Mouse (Mus musculus) liver, embryonic 15.5 days (tissue): ENCODE measurements around the gene Atp6ap1l. TPM values are rescaled to one million over a fixed set of nuclear protein-coding genes. Genes with fewer than 3 reads are reported as not detected.
A peak's percentile ranks its signal among the peaks of the same experiment; 100 is the strongest.
"Not testable (repeated sequence)": the region's sequence is repeated elsewhere in the genome, so short reads cannot be mapped to it uniquely, and the experiment has no call there.

ENCODE experiments used
- ATAC-seq: fragments of 200-750 bp; cut with Nextera tagmentation; 2 replicates; pipeline ENCODE4 v1.8.0; 2017; ENCODE audit warnings: moderate number of reproducible peaks, mild to moderate bottlenecking, moderate library complexity; ENCODE audit not compliant: insufficient read depth
- H3K27ac ChIP-seq: fragments of 300-500 bp; sonication (generic); replicated peaks from 2 replicates; pipeline ENCODE4 v1.5.1; 2015; ENCODE audit warnings: mild to moderate bottlenecking, inconsistent platforms
- H3K27me3 ChIP-seq: fragments of 300-500 bp; sonication (generic); 2 replicates; pipeline ENCODE4 v1.6.1; 2015; ENCODE audit warnings: mild to moderate bottlenecking, inconsistent platforms
- H3K36me3 ChIP-seq: fragments of 300-500 bp; sonication (generic); replicated peaks from 2 replicates; pipeline ENCODE4 v1.6.1; 2015; ENCODE audit warnings: moderate library complexity, mild to moderate bottlenecking, inconsistent platforms
- H3K4me1 ChIP-seq: fragments of 300-500 bp; sonication (generic); replicated peaks from 2 replicates; pipeline ENCODE4 v1.6.1; 2015; ENCODE audit warnings: inconsistent platforms
- H3K4me2 ChIP-seq: fragments of 300-500 bp; sonication (generic); 2 replicates; pipeline ENCODE4 v1.6.1; 2015; ENCODE audit warnings: moderate library complexity, mild to moderate bottlenecking, inconsistent platforms
- H3K4me3 ChIP-seq: fragments of 300-500 bp; sonication (generic); replicated peaks from 2 replicates; pipeline ENCODE4 v1.5.1; 2015; ENCODE audit warnings: mild to moderate bottlenecking, inconsistent platforms
- H3K9ac ChIP-seq: fragments of 300-500 bp; sonication (generic); 2 replicates; pipeline ENCODE4 v1.6.1; 2015; ENCODE audit warnings: moderate library complexity, mild to moderate bottlenecking, inconsistent platforms
- H3K9me3 ChIP-seq: fragments of 300-500 bp; sonication (generic); replicated peaks from 2 replicates; pipeline ENCODE4 v1.6.1; 2016; ENCODE audit warnings: inconsistent platforms
- WGBS: fragments of 180-500 bp; shearing (Covaris S2); methylation state at CpG from one replicate; pipeline ENCODE4 v1.1.7; 2015; ENCODE audit warnings: mixed read lengths; ENCODE audit not compliant: insufficient replicate concordance; 5-methylcytosine and 5-hydroxymethylcytosine counted together
- polyA plus RNA-seq: library from polyadenylated mRNA; unstranded; fragments of >200 nt; fragmentation: Nextera tagmentation; extraction: Ambion mirVana; gene quantifications from 2 replicates; pipeline ENCODE4 v1.2.1, GENCODE M21; 2015

The Atp6ap1l gene
- polyA plus RNA-seq, 1 experiment from 2014 or later: 0.08 TPM

- peak overlapping the region; percentile 86 for H3K4me3 ChIP-seq
- H3K27me3 ChIP-seq, H3K9me3 ChIP-seq, ATAC-seq: not testable (repeated sequence)
- peaks cover 35% of the 10 kb centered on the region for H3K4me1 ChIP-seq
- H3K27ac ChIP-seq: peak overlapping the region; percentile 80
- H3K4me2 ChIP-seq: peak overlapping the region; percentile 69
- WGBS: under 1% methylated on average over 13 of the region's 13 CpGs
- H3K36me3 ChIP-seq: peaks cover 25% of the 10 kb centered on the region
- H3K9ac ChIP-seq: peak overlapping the region; percentile 92
Observed at GRCm38 (mm10) chr13:90923617-90924016, 18.5 kb upstream of the Atp6ap1l start.

- Histone ChIP-seq H3K27me3 (no peaks in the 10 kb centered on the region), H3K9me3 (no peaks in the 10 kb centered on the region), H3K4me1 (peaks cover 35% of the 10 kb centered on the region), H3K27ac (peak within 1 kb of the TSS; percentile 80), H3K9ac (peak within 1 kb of the TSS; percentile 92), H3K36me3 (peaks cover 25% of the 10 kb centered on the region), H3K4me3 (peak within 1 kb of the TSS; percentile 86), H3K4me2 (peak within 1 kb of the TSS; percentile 69)
- peak; percentile 98 for ATAC-seq
- WGBS: under 1% methylated on average over 57 of the region's 57 CpGs
Observed at GRCm38 (mm10) chr13:90922751-90923612, 17.8 kb upstream of the Atp6ap1l start, which contains the start of gene Rps23. Gene Rps23 (plus strand): TSS chr13:90922958.

- WGBS: 81% methylated on average over 4 of the region's 4 CpGs
- H3K27ac ChIP-seq: no peak overlapping the region
- no peak for ATAC-seq
- H3K27me3 ChIP-seq: no peaks in the 10 kb centered on the region
- H3K4me3 ChIP-seq: no peak overlapping the region
- no peaks in the 10 kb centered on the region for H3K4me1 ChIP-seq
- H3K9me3 ChIP-seq: no peaks in the 10 kb centered on the region
- H3K9ac ChIP-seq: no peak overlapping the region
- no peaks in the 10 kb centered on the region for H3K36me3 ChIP-seq
- H3K4me2 ChIP-seq: no peak overlapping the region
Observed at GRCm38 (mm10) chr13:90914721-90915120, 9.6 kb upstream of the Atp6ap1l start.

GRCm38 (mm10) chr13:90913675-90914192 lies 8.6 kb upstream of the Atp6ap1l start:
- no peaks in the 10 kb centered on the region for H3K4me1 ChIP-seq
- no peak overlapping the region for H3K4me3 ChIP-seq
- no peaks in the 10 kb centered on the region for H3K27me3 ChIP-seq
- no peak overlapping the region for H3K4me2 ChIP-seq
- no peak overlapping the region for H3K9ac ChIP-seq
- no peaks in the 10 kb centered on the region for H3K36me3 ChIP-seq
- H3K9me3 ChIP-seq: no peaks in the 10 kb centered on the region
- WGBS: 52% methylated on average over 7 of the region's 7 CpGs
- ATAC-seq: no peak
- H3K27ac ChIP-seq: no peak overlapping the region

- Histone ChIP-seq H3K9me3 (no peaks in the 10 kb centered on the region), H3K9ac (no peak overlapping the region), H3K27ac (no peak overlapping the region), H3K27me3 (no peaks in the 10 kb centered on the region), H3K4me2 (no peak overlapping the region), H3K4me1 (no peaks in the 10 kb centered on the region), H3K4me3 (no peak overlapping the region), H3K36me3 (no peaks in the 10 kb centered on the region)
- ATAC-seq: no peak
- WGBS: 76% methylated on average over 17 of the region's 17 CpGs
Observed at GRCm38 (mm10) chr13:90912760-90913674, 7.9 kb upstream of the Atp6ap1l start.

- Histone ChIP-seq H3K9me3 (no peaks in the 10 kb centered on the region), H3K9ac (no peak overlapping the region), H3K4me1 (no peaks in the 10 kb centered on the region), H3K4me3 (no peak overlapping the region), H3K36me3 (no peaks in the 10 kb centered on the region), H3K27ac (no peak overlapping the region), H3K4me2 (no peak overlapping the region), H3K27me3 (no peaks in the 10 kb centered on the region)
- no peak for ATAC-seq
- 77% methylated on average over 12 of the region's 12 CpGs for WGBS
Observed at GRCm38 (mm10) chr13:90907376-90907775, 2.2 kb upstream of the Atp6ap1l start.

GRCm38 (mm10) chr13:90896821-90897220 lies 8.3 kb downstream of the Atp6ap1l start:
- no peak overlapping the region for H3K27ac ChIP-seq
- no peaks in the 10 kb centered on the region for H3K4me1 ChIP-seq
- no peak for ATAC-seq
- WGBS: 72% methylated on average over 12 of the region's 12 CpGs
- no peak overlapping the region for H3K4me2 ChIP-seq
- no peak overlapping the region for H3K4me3 ChIP-seq
- H3K9me3 ChIP-seq: no peaks in the 10 kb centered on the region
- no peak overlapping the region for H3K9ac ChIP-seq
- no peaks in the 10 kb centered on the region for H3K27me3 ChIP-seq
- no peaks in the 10 kb centered on the region for H3K36me3 ChIP-seq

- H3K4me1 ChIP-seq: no peaks in the 10 kb centered on the region
- H3K4me2 ChIP-seq: no peak overlapping the region
- no peak overlapping the region for H3K9ac ChIP-seq
- H3K4me3 ChIP-seq: no peak overlapping the region
- H3K36me3 ChIP-seq: no peaks in the 10 kb centered on the region
- no peak for ATAC-seq
- H3K27ac ChIP-seq: no peak overlapping the region
- WGBS: 55% methylated on average over 2 of the region's 2 CpGs
- H3K9me3 ChIP-seq: no peaks in the 10 kb centered on the region
- H3K27me3 ChIP-seq: no peaks in the 10 kb centered on the region
Observed at GRCm38 (mm10) chr13:90896098-90896497, 9.1 kb downstream of the Atp6ap1l start.

GRCm38 (mm10) chr13:90894819-90895218 lies 10.3 kb downstream of the Atp6ap1l start:
- no peak overlapping the region for H3K4me3 ChIP-seq
- H3K4me2 ChIP-seq: no peak overlapping the region
- H3K27me3 ChIP-seq: no peaks in the 10 kb centered on the region
- no peaks in the 10 kb centered on the region for H3K9me3 ChIP-seq
- H3K27ac ChIP-seq: no peak overlapping the region
- peaks cover 7% of the 10 kb centered on the region; the same call in 1 of the 2 replicates for H3K4me1 ChIP-seq
- 80% methylated on average over 4 of the region's 4 CpGs for WGBS
- H3K9ac ChIP-seq: no peak overlapping the region
- H3K36me3 ChIP-seq: no peaks in the 10 kb centered on the region
- ATAC-seq: no peak

- ATAC-seq: peak; percentile 82
- WGBS: 33% methylated on average over 5 of the region's 5 CpGs
- peak overlapping the region; percentile 51 for H3K27ac ChIP-seq
Observed at GRCm38 (mm10) chr13:90890111-90890510, 15.0 kb downstream of the Atp6ap1l start.

More at GRCm38 (mm10) chr13:90890111-90890510, 15.0 kb downstream of the Atp6ap1l start:
- Histone ChIP-seq H3K4me3 (no peak overlapping the region), H3K4me1 (peaks cover 26% of the 10 kb centered on the region), H3K4me2 (peak overlapping the region; percentile 27; the same call in 1 of the 2 replicates), H3K9ac (no peak overlapping the region), H3K9me3 (no peaks in the 10 kb centered on the region), H3K27me3 (no peaks in the 10 kb centered on the region), H3K36me3 (no peaks in the 10 kb centered on the region)
